Mouse (Mus musculus) megakaryocyte-erythroid progenitor cell, adult 5-6 weeks (primary cell): ENCODE data around the gene Cfap57. TPM values are rescaled to one million over a fixed set of nuclear protein-coding genes. Genes with fewer than 3 reads are reported as not detected.

Experiments used
- ATAC-seq: replicated peaks from 2 replicates; pipeline ENCODE4 v1.8.0; 2016; ENCODE audit warnings: mild to moderate bottlenecking, inconsistent platforms; ENCODE audit not compliant: severe bottlenecking, poor library complexity, low FRiP score, low TSS enrichment
- total RNA-seq, 2 experiments: library from RNA; stranded (forward) in 1 of 2; stranded (reverse) in 1 of 2; fragments of 200-1000, 215-1000 nt in 1 of 2; fragments of >200 nt in 1 of 2; fragmentation: Nextera tagmentation in 1 of 2; gene quantifications; 2 replicates each; pipeline ENCODE4 v1.2.3; 2014 to 2017

The Cfap57 gene
- total RNA-seq (2014; fragmentation: Nextera tagmentation), result not detected in 2 replicates
- not detected in 2 replicates for total RNA-seq (2017)

DNA sequence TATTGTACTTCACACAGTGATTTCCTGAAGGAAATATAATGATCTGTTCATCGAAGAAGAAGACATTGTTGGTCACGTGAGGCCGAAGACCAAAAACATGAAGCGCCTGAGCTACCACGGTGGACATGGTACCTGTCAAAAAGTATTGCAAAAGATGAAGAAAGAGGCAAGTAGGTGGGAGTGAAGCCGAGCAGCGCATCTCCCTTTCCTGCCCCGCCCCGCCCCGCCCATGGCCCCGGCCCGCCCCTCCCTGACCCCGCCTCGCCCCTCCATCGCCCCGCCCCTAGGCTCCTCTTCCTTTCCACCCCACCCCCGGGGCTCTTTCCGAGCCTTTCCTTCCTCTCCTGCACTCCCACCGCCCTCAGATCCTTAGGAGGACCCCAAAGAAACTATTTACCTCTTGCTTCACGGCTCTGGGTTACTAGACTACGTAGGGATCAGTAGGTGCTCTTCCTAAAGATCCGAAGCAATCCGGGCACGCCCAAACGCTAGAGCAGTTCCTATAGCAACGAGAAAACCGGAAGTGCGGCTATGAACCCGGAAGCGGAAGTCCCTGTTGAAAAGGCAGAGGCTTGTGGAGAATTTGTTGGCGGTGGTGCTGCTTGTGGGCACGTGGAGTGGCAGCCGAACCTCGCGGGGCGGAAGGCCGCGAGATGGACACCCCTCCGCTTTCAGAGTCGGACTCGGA, at the start of gene Cfap57, which contains the start of gene Ebna1bp2:
Cfap57 (minus strand) TSS at position 499 of the 688 bp plus-strand sequence.
Ebna1bp2 (plus strand) TSS at position 521 of the 688 bp plus-strand sequence.
- peak; percentile 96 for ATAC-seq

DNA sequence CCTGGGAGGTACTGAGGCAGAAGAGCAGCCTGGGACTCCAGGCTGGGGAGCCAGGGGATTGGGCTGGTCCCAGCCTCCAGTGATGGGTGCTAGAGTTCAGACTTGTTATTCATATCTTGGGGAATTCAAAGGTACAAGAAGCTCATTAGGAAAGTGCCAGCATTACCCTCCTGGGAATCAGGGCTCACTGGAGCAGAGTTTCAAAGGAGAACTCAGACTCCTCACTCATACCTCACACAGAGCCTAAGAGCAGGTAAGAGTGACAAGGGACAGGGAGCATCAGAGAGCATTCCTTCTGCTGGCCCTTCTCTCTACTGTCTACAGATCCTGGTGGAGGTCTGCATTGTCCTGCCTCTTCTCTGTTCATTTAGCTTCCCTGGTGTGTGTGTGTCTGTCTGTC, 38.1 kb upstream of the Cfap57 start, which contains the start of gene Olfr62:
Olfr62 (plus strand) TSS at position 301 of the 400 bp plus-strand sequence.
- ATAC-seq, result no peak

DNA sequence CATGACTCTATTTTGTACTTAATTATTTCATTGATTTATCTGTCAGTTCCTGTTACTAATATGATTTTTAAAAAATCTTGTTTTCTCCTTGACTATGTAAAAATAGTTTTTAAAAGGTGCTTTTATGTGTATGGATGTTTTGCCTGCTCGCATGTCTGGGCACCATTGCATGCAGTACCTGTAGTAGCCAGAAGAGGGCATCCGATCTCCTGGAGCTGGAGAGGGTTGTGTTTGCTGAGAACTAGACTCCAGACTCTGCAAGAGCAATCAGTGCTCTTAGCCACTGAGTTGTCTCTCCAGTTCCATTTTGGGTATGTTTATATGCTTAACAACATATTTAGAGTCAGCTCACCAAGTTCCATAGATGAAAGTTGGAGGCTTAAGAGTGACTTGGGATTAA, 24.7 kb upstream of the Cfap57 start:
- peak; percentile 80 for ATAC-seq

DNA sequence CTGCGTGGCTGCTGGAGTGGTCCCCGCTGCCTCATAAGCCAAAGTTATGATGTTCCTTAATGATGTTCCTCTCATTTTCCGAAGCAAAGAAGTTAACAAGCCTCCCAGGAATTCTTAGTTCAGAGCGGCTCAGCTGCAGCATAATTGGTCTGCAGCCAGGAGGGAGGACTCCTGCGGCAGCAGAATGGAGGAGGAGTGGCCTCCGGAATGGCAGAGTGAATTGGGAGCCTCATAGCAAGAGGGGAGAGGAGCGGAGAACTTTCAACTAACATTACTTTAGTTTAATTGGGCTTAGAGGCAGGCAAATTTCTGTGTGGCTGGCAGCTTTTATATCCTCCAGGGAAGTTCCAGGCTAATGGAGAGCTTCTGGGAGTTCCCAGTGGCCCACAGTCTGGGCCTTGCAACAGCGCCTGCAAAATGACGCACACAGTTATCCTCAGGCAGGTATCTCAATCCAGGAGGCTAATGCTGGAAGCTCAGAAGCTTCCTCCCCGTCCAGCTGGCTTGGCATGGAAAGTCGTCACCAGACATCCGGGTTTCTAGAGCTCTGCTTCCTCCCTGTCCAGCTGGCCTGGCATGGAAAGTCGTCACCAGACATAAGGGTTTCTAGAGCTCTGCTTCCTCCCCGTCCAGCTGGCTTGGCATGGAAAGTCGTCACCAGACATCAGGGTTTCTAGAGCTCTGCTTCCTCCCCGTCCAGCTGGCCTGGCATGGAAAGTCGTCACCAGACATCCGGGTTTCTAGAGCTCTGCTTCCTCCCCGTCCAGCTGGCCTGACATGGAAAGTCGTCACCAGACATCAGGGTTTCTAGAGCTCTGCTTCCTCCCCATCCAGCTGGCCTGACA, 22.0 kb upstream of the Cfap57 start:
- no peak for ATAC-seq

DNA sequence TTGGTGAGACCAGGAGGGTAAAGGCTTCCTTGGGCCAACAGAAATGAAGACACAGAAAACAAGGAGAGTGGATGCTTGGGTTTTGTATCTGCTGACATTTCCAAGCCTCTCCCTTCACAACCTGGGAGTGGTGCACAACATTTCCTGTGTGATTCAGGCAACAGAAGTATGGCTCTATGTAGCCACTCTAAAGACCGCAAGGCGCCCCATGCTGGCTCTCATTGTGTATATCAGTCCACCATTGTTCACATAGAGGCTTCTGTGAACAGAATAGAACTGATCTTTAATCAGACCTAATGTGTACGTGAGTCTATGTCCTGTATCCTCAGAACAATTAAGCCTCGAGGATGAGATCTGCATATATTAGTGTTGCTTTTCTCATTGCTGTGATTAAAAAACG, 9.7 kb upstream of the Cfap57 start:
- no peak for ATAC-seq

DNA sequence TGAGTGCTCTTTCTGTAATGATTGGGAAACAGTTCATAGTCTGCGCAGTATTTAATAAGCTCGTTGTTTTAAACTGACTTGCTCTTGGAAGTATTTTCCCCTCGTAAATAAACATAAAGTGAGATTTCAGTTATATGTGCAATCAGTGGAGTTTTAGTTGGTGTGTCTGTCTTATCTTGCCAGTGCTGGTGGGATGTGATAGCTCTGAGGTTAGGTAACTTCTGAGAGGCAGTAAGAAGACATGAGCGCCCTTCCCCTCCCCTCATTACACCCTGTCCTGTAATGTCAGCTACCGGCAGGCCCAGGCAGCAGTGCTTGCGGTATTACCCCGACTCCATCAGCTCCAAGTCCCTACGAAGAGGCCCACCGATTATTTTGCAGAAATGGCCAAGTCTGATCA, 1.2 kb upstream of the Cfap57 start:
- peak; percentile 85 for ATAC-seq

DNA sequence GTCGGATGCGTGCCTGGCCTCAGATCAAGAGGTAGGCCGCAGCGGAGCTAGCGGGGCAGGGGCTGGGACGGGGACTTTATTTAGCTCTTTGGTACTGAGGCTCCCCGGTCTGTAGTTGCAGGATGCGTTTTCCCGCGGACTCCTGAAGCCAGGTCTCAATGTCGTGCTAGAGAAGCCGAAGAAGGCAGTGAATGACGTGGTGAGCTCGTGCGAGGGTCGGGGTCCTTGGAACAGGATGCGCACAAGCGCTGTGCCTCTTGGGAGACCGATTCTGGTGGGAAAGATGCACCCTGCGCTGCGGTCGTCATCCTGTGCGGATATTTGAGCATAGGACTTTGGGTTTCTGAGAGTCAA, 367 bp upstream of the Cfap57 start:
- ATAC-seq, result no peak

DNA sequence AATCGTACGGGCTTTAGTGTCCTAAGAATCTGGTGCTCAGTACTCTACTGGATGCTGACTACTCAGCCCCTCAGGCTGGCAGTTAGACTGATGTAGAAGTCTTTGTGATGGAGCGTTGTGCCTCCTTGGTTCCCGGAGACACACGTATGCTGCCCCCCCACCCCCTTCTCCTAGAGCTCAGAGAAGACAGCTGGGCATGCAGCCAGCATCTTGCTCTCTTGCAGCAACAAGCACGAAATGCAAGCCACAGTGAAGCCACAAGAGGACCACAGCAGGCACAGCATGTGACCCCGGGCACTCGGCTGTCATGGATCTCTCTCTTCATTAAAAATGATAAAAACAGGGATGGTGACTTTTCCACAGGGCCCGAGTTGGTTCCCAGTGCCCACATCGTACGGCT, 5.2 kb downstream of the Cfap57 start:
- ATAC-seq, result no peak

DNA sequence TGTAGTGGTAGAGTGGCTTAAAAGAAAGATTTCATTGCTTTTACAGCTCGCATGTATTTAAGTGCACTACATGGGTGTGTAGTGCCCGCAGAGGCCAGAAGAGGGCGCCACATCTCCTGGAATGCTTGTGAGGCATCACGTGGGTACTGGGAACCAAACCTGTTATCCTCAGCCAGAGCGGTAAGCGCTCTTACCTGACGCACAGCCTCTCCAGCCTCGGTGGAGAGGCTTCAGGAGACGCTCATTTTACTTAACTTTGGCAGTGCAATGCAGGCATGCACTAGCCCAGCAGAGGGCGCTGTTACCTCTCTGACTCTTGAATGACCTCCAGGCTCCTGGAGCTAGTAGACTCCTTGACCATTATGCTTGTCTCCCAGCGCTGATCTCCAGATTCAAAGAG, 8.0 kb downstream of the Cfap57 start:
- peak; percentile 69 for ATAC-seq

DNA sequence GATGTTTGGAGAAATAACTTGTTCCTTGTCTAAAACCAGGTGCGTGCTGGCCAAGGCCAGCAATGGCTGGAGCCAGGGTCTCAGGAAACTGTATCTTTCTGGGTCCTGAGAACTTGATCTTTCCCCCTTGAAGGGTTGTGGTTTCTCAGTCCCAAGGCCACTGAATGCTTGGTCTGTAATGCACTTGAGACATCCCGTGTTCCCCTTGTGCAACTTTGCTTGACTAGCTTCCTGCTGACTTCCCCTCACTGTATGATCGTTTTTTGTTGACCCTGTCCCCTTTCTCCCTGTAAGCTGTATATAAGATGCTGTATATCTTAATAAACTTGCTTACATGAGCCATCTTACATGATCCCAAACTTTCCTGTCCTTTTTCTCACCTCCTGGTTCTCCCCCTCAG, 10.7 kb downstream of the Cfap57 start:
- no peak for ATAC-seq

DNA sequence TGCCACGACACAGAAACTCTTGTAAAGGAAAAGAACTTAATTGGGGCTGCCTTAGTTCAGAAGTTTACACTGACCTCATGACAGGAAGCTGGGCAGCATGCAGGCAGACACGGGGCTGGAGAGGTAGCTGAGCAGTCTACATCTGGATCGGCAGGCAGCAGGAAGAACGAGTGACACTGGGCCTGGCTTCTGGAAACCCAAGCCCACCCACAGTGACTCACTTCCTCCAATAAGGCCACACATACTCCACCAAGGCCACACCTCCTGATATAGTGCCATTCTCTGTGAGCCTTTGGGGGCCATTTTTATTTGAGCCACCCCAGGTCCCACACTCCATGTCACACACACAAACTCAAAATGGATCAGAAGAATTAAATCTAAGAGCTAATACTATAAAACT, 16.5 kb downstream of the Cfap57 start:
- no peak for ATAC-seq

DNA sequence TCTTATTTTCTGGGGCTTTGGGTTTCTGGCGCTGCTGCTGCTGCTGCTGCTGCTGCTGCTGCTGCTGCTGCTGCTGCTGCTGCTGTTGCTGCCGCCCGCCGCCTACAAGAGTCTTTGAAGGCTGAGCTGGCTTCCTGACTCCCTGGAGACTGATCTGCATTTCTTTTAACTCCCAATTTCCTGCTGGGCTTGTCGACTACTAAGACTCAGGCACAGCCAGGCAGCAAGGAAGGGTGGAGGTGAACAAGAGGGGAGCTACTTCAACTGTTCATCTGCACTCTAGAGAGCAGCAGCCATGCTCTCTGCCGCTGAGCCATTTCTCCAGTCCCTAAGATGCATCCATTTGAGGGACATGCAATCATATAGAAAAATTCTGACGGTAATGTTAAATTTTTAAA, 30.8 kb downstream of the Cfap57 start:
- ATAC-seq, result no peak

DNA sequence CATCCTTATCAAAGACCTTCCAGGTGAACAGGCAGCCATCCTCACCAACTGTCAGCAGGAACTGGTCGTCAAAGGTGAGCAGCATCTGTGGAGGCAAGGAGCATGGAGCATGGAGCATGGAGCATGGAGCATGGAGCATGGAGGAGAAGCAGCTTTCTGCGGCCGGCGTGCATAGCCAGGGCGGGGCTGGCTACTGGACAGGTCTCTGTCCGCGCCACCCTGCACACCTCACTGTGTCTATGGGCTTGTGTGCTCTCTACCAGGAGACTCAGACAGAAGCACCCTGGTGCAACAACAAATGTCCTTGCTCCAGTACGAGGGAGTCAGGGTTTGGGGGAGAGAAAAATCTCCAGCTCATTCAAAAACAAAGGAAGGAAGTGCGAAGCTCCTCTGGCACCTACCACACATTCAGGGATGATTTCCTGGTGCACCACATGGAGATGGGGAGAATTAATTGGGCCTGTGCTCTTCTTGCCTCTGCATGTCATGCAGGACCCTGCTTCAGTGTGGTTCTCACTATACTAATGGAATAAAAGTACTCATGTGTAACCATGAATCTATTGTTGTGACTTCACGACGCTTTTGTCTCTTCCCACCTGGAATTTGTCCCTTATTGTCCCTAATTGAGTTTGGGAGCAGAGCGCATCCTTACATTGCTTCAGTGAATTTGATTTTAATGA, 31.4 kb downstream of the Cfap57 start:
- no peak for ATAC-seq

DNA sequence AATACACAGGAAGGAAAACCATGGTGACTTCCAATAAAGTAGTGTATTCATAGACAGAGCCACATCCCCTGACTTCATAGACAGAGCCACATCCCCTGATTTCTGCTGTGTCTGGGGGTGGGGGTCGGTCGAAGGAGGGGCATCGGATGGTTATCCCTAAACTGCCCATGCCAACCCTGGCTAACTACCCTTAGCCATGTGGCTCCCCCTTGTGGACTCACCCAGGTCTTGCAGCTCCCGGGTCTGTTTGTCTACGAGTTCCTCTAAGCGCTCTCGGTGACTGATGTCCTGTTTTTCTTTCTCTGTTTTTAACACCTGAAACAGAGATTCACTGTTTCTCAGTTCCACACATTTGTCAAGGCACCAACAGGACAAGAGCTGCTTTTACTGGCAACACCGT, 37.9 kb downstream of the Cfap57 start:
- no peak for ATAC-seq

DNA sequence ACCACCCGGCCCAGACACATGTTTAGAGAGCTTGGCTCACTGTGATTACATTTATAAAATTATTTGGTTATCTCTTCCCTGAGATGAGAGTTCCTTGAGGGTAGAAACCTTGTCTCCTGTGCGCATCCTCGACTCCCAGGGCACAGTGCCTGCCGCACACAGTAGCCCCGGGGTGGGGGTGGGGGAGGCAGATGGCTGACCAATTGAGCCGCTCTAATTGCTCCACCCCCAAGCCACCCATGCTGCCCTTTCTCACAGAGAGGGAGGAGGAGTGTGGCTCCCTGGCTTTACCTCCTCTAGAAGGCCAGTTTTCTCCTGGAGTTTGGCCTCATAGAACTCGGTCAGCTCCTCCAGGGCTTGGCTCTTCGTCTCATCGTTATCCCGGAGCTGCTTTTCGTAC, 39.1 kb downstream of the Cfap57 start:
- ATAC-seq, result no peak

DNA sequence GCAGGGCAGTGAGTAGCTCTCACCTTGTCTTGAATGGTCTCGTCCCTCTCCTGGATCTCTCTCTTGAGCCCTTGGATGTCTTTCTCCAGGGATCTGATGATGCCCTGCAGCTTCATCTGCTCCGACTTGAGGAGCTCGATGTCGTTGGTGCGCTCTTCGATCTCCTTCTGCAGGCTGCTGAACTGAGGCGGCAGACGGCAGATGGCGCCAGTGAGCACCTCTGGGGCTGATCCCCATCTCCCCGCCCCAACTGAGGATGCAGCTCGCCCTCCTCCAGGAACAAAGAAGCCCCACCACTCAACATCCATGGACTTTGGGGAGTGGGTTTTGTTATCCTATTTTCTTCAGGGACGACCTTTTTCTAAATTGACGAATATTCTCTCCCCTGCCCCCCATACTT, 41.3 kb downstream of the Cfap57 start:
- no peak for ATAC-seq

DNA sequence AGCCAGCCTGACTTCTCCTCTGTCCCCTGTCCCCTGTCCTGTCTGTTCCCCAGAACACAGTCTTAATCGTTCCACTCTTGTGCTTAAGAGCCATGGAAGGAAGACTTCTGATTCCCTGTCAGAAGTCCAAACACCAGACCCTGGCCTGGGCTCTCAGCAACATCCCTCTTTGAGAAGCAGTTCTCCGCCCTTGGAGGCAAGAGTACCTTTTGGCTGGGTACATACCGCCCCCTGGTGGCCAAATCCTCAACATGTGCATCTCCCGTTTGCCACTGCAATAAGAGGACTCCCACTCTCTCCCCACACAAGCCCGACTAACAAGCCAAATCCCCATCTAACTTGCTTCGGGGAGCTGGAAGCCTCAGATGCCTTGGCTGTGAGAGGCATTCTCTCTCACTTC, 44.5 kb downstream of the Cfap57 start:
- ATAC-seq, result peak; percentile 79

DNA sequence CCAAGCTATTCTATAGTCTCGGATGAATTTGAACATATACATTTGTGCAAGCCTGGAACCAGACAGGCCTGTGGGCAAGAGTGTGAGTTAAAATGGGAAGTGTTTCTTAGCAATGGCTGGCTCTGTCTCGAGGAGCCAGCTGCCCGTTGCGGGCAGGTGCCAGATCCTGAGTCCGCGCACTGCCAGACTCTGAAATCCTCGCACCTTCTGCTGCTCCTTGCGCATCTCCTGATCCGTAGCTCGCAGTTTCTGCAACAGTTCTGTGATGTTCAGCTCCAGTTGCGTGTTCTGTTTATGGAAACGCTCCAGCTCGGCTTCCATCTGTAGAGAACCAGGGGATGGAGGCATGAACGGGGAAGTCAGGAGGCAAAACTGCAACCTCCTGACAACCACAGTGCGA, 49.1 kb downstream of the Cfap57 start:
- ATAC-seq, result no peak

DNA sequence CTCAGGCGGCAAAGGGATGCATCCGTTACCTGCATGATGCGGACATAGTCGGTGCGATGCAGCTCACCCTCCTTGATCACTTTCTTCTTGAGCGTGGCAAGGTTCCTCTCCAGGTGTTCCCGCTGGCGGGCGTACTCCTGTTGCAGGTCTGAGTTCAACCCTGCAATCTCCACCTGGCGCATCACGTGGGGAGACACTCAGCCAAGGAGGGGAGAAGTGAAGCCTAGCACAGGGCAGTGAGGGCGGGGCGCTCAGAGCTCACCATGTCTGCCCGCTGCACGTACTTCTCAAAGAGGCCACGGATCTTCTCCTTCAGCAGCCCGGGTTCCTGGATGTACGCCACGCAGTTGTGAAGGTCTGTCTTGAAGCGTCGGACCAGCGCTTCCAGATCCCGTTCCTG, 51.3 kb downstream of the Cfap57 start:
- ATAC-seq, result no peak

DNA sequence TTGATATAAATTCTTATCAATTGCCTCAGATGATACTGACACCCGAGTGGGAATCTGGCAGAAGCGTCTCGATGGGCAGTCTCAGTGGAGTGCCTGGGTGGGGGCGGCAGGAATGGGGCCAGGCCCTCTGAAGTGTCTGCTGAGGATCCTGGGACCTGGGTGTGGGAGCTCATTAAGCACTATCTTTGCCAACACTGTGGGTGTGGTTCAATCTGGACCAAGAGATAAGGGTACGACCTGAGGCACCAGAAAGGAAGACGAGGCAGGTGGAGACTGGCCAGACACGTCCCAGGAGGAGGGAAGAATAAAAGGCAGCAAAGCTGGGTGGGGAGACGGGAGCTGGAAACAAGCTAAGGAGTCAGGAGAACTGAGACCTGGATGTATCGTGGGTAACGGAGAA, 51.9 kb downstream of the Cfap57 start:
- ATAC-seq, result peak; percentile 49
